Mouse (Mus musculus) forelimb bud, embryonic 11.5 days (tissue): ENCODE data around the gene Dgcr2.

Experiments
- DNase-seq: peaks from one replicate; pipeline ENCODE4 v3.0.0-alpha.2; 2012; ENCODE audit warnings: low read depth, low spot score

Dgcr2 gene

DNA sequence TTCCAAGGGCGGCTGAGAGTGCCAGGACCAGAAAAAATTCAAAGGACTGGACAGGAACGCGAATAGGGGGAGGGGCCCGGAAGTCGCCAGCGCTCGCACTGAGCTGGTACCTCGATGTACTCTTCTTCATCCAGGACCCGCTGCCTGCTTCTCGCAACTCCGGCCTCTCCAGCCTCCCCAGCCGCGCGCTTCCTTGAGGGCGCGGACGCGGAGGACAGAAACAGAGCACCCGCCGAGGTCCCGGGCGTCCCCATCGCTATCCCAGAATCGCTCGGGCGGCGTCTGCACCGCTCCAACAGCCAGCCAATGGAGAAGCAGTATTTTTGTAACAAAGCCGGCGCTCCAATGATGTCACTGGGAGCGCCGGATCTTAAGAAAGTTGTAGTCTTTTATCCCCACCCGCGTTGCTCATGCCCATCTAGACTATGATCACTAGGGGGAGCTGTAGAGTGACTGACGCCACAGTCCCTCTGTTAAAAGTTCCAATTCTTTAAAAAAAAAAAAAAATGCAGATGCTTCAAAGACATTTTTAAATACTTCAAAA is 12.8 kb upstream of the Dgcr2 start, which contains the start of gene Ess2:
TSS of gene Ess2 (minus strand) at position 297 of the 544 bp plus-strand sequence.
- DNase-seq = peak; percentile 97

GRCm38 (mm10) chr16:17896091-17896490 is 2.3 kb downstream of the Dgcr2 start:
- no peak for DNase-seq

GRCm38 (mm10) chr16:17893923-17894322 is 4.4 kb downstream of the Dgcr2 start, which contains the start of gene Tssk1:
Gene Tssk1, plus strand, starts transcription at chr16:17894223.
- DNase-seq = no peak

- DNase-seq = no peak
These were observed 5.8 kb downstream of the Dgcr2 start for GRCm38 (mm10) chr16:17892606-17893005.

- peak; percentile 97 for DNase-seq
These were observed 6.8 kb downstream of the Dgcr2 start, which contains the start of gene Gm20518 for GRCm38 (mm10) chr16:17891567-17891959. Gene Gm20518, minus strand, starts transcription at chr16:17891671.

- DNase-seq = peak; percentile 35
These were observed 7.3 kb downstream of the Dgcr2 start for GRCm38 (mm10) chr16:17890917-17891566.

GRCm38 (mm10) chr16:17890342-17890727 is 8.0 kb downstream of the Dgcr2 start:
- DNase-seq = no peak

GRCm38 (mm10) chr16:17889689-17890341 is 8.5 kb downstream of the Dgcr2 start:
- no peak for DNase-seq

GRCm38 (mm10) chr16:17884116-17884515 is 14.2 kb downstream of the Dgcr2 start:
- no peak for DNase-seq

- no peak for DNase-seq
These were observed 16.2 kb downstream of the Dgcr2 start for GRCm38 (mm10) chr16:17882196-17882595.

- no peak for DNase-seq
These were observed 18.8 kb downstream of the Dgcr2 start for GRCm38 (mm10) chr16:17879571-17879970.

GRCm38 (mm10) chr16:17876096-17876495 is 22.3 kb downstream of the Dgcr2 start:
- DNase-seq = no peak

GRCm38 (mm10) chr16:17875174-17875573 is 23.2 kb downstream of the Dgcr2 start:
- no peak for DNase-seq

DNA sequence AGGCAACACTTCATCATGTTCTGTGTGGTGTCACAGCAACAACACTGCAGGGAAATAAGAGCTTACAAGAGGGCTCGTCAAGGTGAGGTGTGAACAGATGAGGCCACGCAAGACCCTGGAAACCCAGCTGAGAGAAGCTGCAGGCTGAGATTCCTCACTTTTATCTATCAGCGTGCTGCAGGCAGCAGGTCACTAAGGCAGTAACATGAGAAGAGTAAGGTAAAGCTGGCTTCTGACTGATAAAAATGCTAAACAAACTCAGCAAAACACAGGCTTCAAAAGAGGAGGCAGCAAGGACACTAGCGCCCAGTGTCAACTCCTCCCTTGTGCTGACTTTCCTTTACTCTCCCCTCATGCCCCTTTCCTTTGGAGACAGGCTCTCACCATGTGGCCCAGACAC is 25.4 kb downstream of the Dgcr2 start:
- DNase-seq = no peak

DNA sequence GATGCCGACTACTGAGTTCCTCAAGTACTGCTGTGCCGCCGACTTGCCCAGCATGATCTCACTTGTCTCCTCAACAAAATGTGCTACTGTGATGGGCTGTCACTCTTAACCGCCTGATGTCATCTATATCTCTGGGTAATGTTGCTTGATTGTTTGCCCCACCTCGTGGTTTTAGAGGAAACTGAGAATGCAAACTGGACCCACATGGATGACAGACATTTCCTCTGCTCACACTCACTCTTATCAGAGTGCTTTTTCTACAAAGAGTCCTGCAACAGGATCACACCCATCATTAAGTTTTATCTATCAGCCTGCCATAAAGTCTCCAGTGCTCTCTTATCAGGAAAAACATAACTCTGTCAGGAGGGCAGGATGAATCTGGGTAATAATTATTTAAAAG is 27.1 kb downstream of the Dgcr2 start:
- DNase-seq = no peak

GRCm38 (mm10) chr16:17865770-17866169 is 32.6 kb downstream of the Dgcr2 start:
- DNase-seq = peak; percentile 11

GRCm38 (mm10) chr16:17865293-17865692 is 33.1 kb downstream of the Dgcr2 start:
- no peak for DNase-seq

DNA sequence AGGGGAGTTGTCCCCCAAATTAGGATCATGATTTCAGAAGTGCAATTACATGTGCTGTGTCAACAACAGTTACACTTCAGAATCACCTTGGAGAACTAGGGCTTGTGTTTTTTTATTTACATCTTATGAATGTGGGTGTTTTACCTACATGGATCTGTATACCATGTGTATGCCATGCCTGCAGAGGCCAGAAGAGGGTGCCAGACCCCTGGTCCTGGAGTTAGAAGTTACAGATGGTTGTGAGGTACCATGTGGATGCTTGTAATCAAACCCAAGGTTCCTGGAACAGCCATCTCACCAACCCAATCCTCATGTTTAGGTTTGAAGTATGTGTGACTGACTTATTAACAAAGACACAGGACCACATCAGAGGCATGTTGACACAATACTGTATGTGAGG is 39.8 kb downstream of the Dgcr2 start:
- DNase-seq = peak; percentile 20

DNA sequence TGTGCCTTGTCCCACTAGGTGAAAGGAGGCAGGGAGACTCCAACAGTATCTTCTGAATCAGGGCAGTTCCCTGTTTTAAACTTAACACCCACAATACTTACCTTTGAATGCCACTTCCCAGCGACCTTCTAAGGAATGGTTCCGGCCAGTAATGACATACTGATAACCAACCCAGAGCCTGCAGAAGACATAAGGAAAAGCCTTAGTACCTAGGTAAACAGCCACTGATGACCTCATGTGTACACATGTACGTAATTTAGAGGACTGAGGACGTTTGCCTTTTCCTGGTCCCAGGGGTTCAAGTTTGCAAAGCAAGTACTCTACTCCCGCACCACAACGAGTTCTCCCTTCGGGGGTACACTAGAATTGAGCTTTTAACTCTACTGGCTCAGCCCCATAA is 41.2 kb downstream of the Dgcr2 start:
- DNase-seq = no peak

DNA sequence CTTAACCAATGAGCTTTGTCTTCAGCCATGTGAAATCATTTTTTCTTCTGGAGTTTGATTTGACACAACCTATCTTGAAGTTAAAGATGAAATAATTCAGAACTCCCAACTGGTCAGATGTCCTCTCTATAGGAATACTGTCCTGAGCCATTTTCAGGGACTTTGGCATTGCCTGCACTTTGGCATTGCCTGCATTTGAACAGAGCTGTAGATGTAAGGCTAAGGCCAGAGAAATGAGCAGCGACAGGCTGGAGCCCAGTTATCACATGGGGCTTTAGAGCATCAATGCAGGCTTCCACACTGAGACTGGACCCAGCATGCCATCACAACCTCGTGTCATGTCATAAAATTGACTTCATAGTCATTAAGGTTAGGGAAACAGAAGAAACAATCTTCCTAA is 45.1 kb downstream of the Dgcr2 start:
- DNase-seq = no peak

GRCm38 (mm10) chr16:17851860-17852259 is 46.5 kb downstream of the Dgcr2 start:
- DNase-seq = no peak

- no peak for DNase-seq
These were observed 47.0 kb downstream of the Dgcr2 start for GRCm38 (mm10) chr16:17851331-17851730.

DNA sequence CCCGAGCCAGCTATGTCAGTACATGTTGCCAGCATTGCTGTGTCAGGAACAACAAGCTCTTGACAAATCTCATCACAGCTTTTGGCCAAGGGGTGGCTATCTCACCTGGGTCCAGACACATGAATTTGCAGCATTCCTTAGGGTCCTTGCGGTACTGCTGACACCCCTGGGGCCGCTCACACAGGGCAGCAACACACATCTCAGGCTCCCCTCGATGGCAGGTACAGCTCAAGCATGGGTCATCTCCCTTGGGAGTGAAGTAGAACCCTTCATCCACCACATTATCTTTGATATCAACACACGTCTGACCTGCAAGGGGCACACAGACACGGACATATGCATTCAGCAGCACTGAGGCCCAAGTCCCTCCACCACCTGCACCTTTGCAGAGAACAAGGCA is 48.9 kb downstream of the Dgcr2 start:
- DNase-seq = no peak
